Mouse (Mus musculus): ENCODE measurements at regions not wholly inside any gene's neighbourhood (a gene's known extent, or its start where the extent isn't known, plus 50 kb on each side); places are given as distances from the start of the nearest gene placed in this dataset.
"Not testable (repeated sequence)": the region's sequence is repeated elsewhere in the genome, so short reads cannot be mapped to it uniquely, and the experiment has no call there.

GRCm38 (mm10) chr14:54021443-54021842 is 232.5 kb downstream of the Dad1 start:
- intact Hi-C loops (cut with DNase I): no loop called here

- intact Hi-C loops (cut with DNase I): no loop called here
These were observed 239.3 kb downstream of the Dad1 start for GRCm38 (mm10) chr14:54014628-54015027.

GRCm38 (mm10) chr14:54002083-54002482 is 251.8 kb downstream of the Dad1 start:
- intact Hi-C loops (cut with DNase I): no loop called here

GRCm38 (mm10) chr14:54000527-54000926 is 253.4 kb downstream of the Dad1 start:
- intact Hi-C loops (cut with DNase I): no loop called here

GRCm38 (mm10) chr14:53993427-53993826 is 260.5 kb downstream of the Dad1 start:
- intact Hi-C loops (cut with DNase I): no loop called here

- intact Hi-C loops (cut with DNase I): no loop called here
These were observed 261.1 kb downstream of the Dad1 start for GRCm38 (mm10) chr14:53992712-53993286.

- intact Hi-C loops (cut with DNase I): no loop called here
These were observed 262.5 kb downstream of the Dad1 start for GRCm38 (mm10) chr14:53991390-53991789.

- intact Hi-C loops (cut with DNase I): no loop called here
These were observed 273.1 kb downstream of the Dad1 start for GRCm38 (mm10) chr14:53980771-53981170.

GRCm38 (mm10) chr14:53961426-53961825 is 292.5 kb downstream of the Dad1 start:
- intact Hi-C loops (cut with DNase I): not testable (repeated sequence)

GRCm38 (mm10) chr14:53960779-53961178 is 293.1 kb downstream of the Dad1 start:
- intact Hi-C loops (cut with DNase I): no loop called here

- intact Hi-C loops (cut with DNase I): not testable (repeated sequence)
These were observed 318.1 kb downstream of the Dad1 start for GRCm38 (mm10) chr14:53935791-53936231.

- intact Hi-C loops (cut with DNase I): not testable (repeated sequence)
These were observed 318.6 kb downstream of the Dad1 start for GRCm38 (mm10) chr14:53935336-53935735.

GRCm38 (mm10) chr14:53910871-53911270 is 343.0 kb downstream of the Dad1 start:
- intact Hi-C loops (cut with DNase I): no loop called here

GRCm38 (mm10) chr14:53904578-53904977 is 349.3 kb downstream of the Dad1 start:
- intact Hi-C loops (cut with DNase I): no loop called here

GRCm38 (mm10) chr14:53901103-53901502 is 352.8 kb downstream of the Dad1 start:
- intact Hi-C loops (cut with DNase I): no loop called here

GRCm38 (mm10) chr14:53881304-53881703 is 372.6 kb downstream of the Dad1 start:
- intact Hi-C loops (cut with DNase I): loop anchor here (10.0 kb wide), 1 partner anchor 173 kb away; no protein-coding TSS in a partner anchor

GRCm38 (mm10) chr14:53876581-53876980 is 377.3 kb downstream of the Dad1 start:
- intact Hi-C loops (cut with DNase I): no loop called here

- intact Hi-C loops (cut with DNase I): no loop called here
These were observed 378.2 kb downstream of the Dad1 start for GRCm38 (mm10) chr14:53875736-53876135.

- intact Hi-C loops (cut with DNase I): no loop called here
These were observed 406.9 kb downstream of the Dad1 start for GRCm38 (mm10) chr14:53847049-53847448.

GRCm38 (mm10) chr14:53845646-53846045 is 408.3 kb downstream of the Dad1 start:
- intact Hi-C loops (cut with DNase I): no loop called here

GRCm38 (mm10) chr14:53832553-53832952 is 421.4 kb downstream of the Dad1 start:
- intact Hi-C loops (cut with DNase I): no loop called here

GRCm38 (mm10) chr14:53831651-53832050 is 422.3 kb downstream of the Dad1 start:
- intact Hi-C loops (cut with DNase I): no loop called here

GRCm38 (mm10) chr14:53830717-53831116 is 423.2 kb downstream of the Dad1 start:
- intact Hi-C loops (cut with DNase I): no loop called here

GRCm38 (mm10) chr14:53826782-53827181 is 427.1 kb downstream of the Dad1 start:
- intact Hi-C loops (cut with DNase I): no loop called here

Data from adrenal gland (tissue).